Mouse (Mus musculus) intestine, embryonic 14.5 days (tissue): Measurements from ENCODE around the gene Eya3. TPM values are rescaled to one million over a fixed set of nuclear protein-coding genes. Genes with fewer than 3 reads are reported as not detected.

ENCODE experiments used
- polyA plus RNA-seq: library from polyadenylated mRNA; unstranded; fragments of >200 nt; fragmentation: Nextera tagmentation; extraction: Ambion mirVana; gene quantifications from 2 replicates; pipeline ENCODE4 v1.2.1, GENCODE M21; 2014

Gene Eya3
- polyA plus RNA-seq, 1 experiment from 2014 or later: 28.1 TPM

Other genes starting within 250 kb of the Eya3 start
- 21.5 and 22.4 TPM in 2 replicates for gene Phactr4, start 216.5 kb upstream of the Eya3 start, polyA plus RNA-seq
- gene Med18, start 175.1 kb upstream of the Eya3 start, polyA plus RNA-seq: 11.4 and 16.2 TPM in 2 replicates
- 6.9 and 7.3 TPM in 2 replicates for gene Sesn2, start 128.5 kb upstream of the Eya3 start, polyA plus RNA-seq
- 1,370 and 1,434 TPM in 2 replicates for gene Atpif1, start 105.3 kb upstream of the Eya3 start, polyA plus RNA-seq
- gene Dnajc8, start 103.4 kb upstream of the Eya3 start, polyA plus RNA-seq: 174 and 189 TPM in 2 replicates
- gene Ptafr, start 74.9 kb upstream of the Eya3 start, polyA plus RNA-seq: 0.57 and 0.59 TPM in 2 replicates
- 4.0 and 7.8 TPM in 2 replicates for gene Xkr8, start 93.6 kb downstream of the Eya3 start, polyA plus RNA-seq
- gene Smpdl3b, start 118.3 kb downstream of the Eya3 start, polyA plus RNA-seq: 7.4 and 7.8 TPM in 2 replicates
- 108 and 115 TPM in 2 replicates for gene Rpa2, start 129.3 kb downstream of the Eya3 start, polyA plus RNA-seq
- 2.0 TPM in 2 replicates for gene Themis2, start 157.4 kb downstream of the Eya3 start, polyA plus RNA-seq
- 63.1 and 72.4 TPM in 2 replicates for gene Ppp1r8, start 204.2 kb downstream of the Eya3 start, polyA plus RNA-seq
- 58.1 and 63.4 TPM in 2 replicates for gene Stx12, start 245.5 kb downstream of the Eya3 start, polyA plus RNA-seq